In genomic region chr4:58108364-58108763, GRCm38 (mm10) we compare ENCODE assay signal across 35 mouse cellular contexts.
"Had no signal": no experiment of that assay in that cellular context is flagged by ENCODE, and none has a peak within 500 bp of the region (broad histone marks: within the 10 kb centered on the region; RNA-seq: fewer than 3 reads in every experiment).

No protein-coding gene starts in this region.

- H3K27ac ChIP-seq: heart, adult 2 months; heart, embryonic 10.5 days; heart, embryonic 13.5 days; heart, embryonic 15.5 days; hindbrain, embryonic 10.5 days; hindbrain, embryonic 12.5 days; hindbrain, embryonic 13.5 days; hindbrain, embryonic 14.5 days; hindbrain, embryonic 15.5 days; hindbrain, postnatal 0 days; intestine, embryonic 15.5 days; kidney, embryonic 15.5 days; kidney, postnatal 0 days; layer of hippocampus, adult 2 months had no signal

- H3K27me3 ChIP-seq: heart, embryonic 12.5 days; heart, embryonic 13.5 days; heart, embryonic 15.5 days; hindbrain, embryonic 12.5 days; hindbrain, embryonic 13.5 days; hindbrain, embryonic 15.5 days; intestine, embryonic 15.5 days; kidney, embryonic 15.5 days had no signal

- DNase-seq: heart, adult 2 months; heart, postnatal 10 days; heart, postnatal 14 days; heart, postnatal 36 days; heart, postnatal 4 days; kidney, adult 11 months; kidney, adult 18-20 months; kidney, adult 2 months; kidney, adult 8-10 months; kidney, adult 9 months; kidney, postnatal 10 days; kidney, postnatal 14 days; kidney, postnatal 25 days; kidney, postnatal 36 days; kidney, postnatal 4 days; layer of hippocampus, adult 9-11 months had no signal

- ATAC-seq: hindbrain, embryonic 16.5 days; hindbrain, postnatal 0 days; inflammation-experienced regulatory T-cells, adult 6 months; intestine, embryonic 15.5 days; intestine, embryonic 16.5 days; intestine, postnatal 0 days had no signal

- H3K4me2 ChIP-seq: heart, embryonic 11.5 days; heart, embryonic 12.5 days; heart, embryonic 13.5 days; heart, embryonic 15.5 days; hindbrain, embryonic 12.5 days; hindbrain, embryonic 13.5 days; hindbrain, embryonic 14.5 days; hindbrain, embryonic 15.5 days; intestine, embryonic 15.5 days; kidney, embryonic 15.5 days had no signal

- H3K9me3 ChIP-seq: heart, embryonic 10.5 days; heart, embryonic 12.5 days; heart, embryonic 13.5 days; heart, embryonic 15.5 days; hindbrain, embryonic 10.5 days; hindbrain, embryonic 12.5 days; hindbrain, embryonic 13.5 days; hindbrain, embryonic 15.5 days; intestine, embryonic 15.5 days; kidney, embryonic 15.5 days had no signal

- H3K9ac ChIP-seq: heart, embryonic 12.5 days; heart, embryonic 13.5 days; heart, embryonic 15.5 days; hindbrain, embryonic 12.5 days; hindbrain, embryonic 13.5 days; hindbrain, embryonic 14.5 days; hindbrain, embryonic 15.5 days; intestine, embryonic 15.5 days; kidney, embryonic 15.5 days had no signal

- H3K4me1 ChIP-seq: heart, embryonic 10.5 days; heart, embryonic 12.5 days; heart, embryonic 13.5 days; heart, embryonic 15.5 days; hindbrain, embryonic 10.5 days; hindbrain, embryonic 12.5 days; hindbrain, embryonic 13.5 days; hindbrain, embryonic 15.5 days; kidney, embryonic 15.5 days had no signal

- H3K4me3 ChIP-seq: heart, adult 2 months; heart, embryonic 10.5 days; heart, embryonic 12.5 days; heart, embryonic 13.5 days; heart, embryonic 15.5 days; hindbrain, embryonic 10.5 days; hindbrain, embryonic 12.5 days; hindbrain, embryonic 13.5 days; hindbrain, embryonic 15.5 days; intestine, embryonic 15.5 days; kidney, embryonic 15.5 days; layer of hippocampus, adult 2 months had no signal

- H3K36me3 ChIP-seq: heart, embryonic 10.5 days; heart, embryonic 12.5 days; heart, embryonic 13.5 days; heart, embryonic 15.5 days; hindbrain, embryonic 10.5 days; hindbrain, embryonic 12.5 days; hindbrain, embryonic 13.5 days; hindbrain, embryonic 15.5 days; intestine, embryonic 15.5 days; kidney, embryonic 15.5 days had no signal
